Mouse (Mus musculus): Measurements from ENCODE around the gene Saysd1. TPM values are rescaled to one million over a fixed set of nuclear protein-coding genes. Genes with fewer than 3 reads are reported as not detected.

Saysd1 gene
- polyA plus RNA-seq, 1 experiment from 2014 or later = 12.6 TPM

- no peaks in the 10 kb centered on the region for H3K36me3 ChIP-seq (ENCODE audit: control insufficient read depth, insufficient read depth, low read length)
- no peak overlapping the region for H3K9ac ChIP-seq (ENCODE audit: low read depth, low read length)
- no peak overlapping the region for H3K4me2 ChIP-seq (ENCODE audit: low read length)
- H3K9me3 ChIP-seq (replicated peaks; ENCODE audit: control insufficient read depth, low read length, poor library complexity, severe bottlenecking) = no peaks in the 10 kb centered on the region
- WGBS = 94% methylated on average over 4 of the region's 4 CpGs
- no peaks in the 10 kb centered on the region for H3K4me1 ChIP-seq (ENCODE audit: control insufficient read depth, insufficient read depth, low read length)
- no peaks in the 10 kb centered on the region for H3K27me3 ChIP-seq (ENCODE audit: control insufficient read depth, insufficient read depth, low read depth, low read length)
- no peak overlapping the region for H3K4me3 ChIP-seq (ENCODE audit: low read depth, low read length)
- no peak for ATAC-seq
- H3K27ac ChIP-seq (ENCODE audit: low read length) = no peak overlapping the region
Observed at GRCm38 (mm10) chr14:20169251-20169650, 30.9 kb upstream of the Saysd1 start.

DNA sequence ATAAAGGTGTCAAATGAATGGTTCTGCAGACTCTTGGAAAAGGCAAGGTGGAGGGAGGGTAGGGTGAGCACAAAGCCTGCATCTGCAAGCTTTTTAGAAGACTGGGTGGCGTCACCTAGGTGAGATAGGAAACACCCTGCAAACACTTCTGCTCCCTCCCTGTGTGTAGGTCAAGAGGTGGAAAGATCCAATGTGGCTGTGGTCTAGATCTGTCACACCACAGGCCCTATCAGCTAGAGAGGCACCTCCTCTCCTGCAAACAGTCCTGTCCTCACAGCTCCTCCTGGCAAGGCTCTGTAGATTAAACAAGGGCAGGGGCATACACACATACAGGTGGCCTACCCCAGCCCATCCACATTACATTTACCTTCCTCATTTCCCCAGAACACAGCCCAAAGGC is 30.1 kb upstream of the Saysd1 start:
- WGBS = 100% methylated on average over 1 of the region's 1 CpGs
- no peaks in the 10 kb centered on the region for H3K36me3 ChIP-seq (ENCODE audit: control insufficient read depth, insufficient read depth, low read length)
- H3K9ac ChIP-seq (ENCODE audit: low read depth, low read length) = no peak overlapping the region
- no peak overlapping the region for H3K4me3 ChIP-seq (ENCODE audit: low read depth, low read length)
- H3K9me3 ChIP-seq (replicated peaks; ENCODE audit: control insufficient read depth, low read length, poor library complexity, severe bottlenecking) = no peaks in the 10 kb centered on the region
- no peak for ATAC-seq
- no peak overlapping the region for H3K4me2 ChIP-seq (ENCODE audit: low read length)
- H3K27ac ChIP-seq (ENCODE audit: low read length) = no peak overlapping the region
- no peaks in the 10 kb centered on the region for H3K27me3 ChIP-seq (ENCODE audit: control insufficient read depth, insufficient read depth, low read depth, low read length)
- H3K4me1 ChIP-seq (ENCODE audit: control insufficient read depth, insufficient read depth, low read length) = no peaks in the 10 kb centered on the region

GRCm38 (mm10) chr14:20168054-20168453 is 29.7 kb upstream of the Saysd1 start:
- Histone ChIP-seq H3K4me3 (ENCODE audit: low read depth, low read length) (no peak overlapping the region), H3K4me1 (ENCODE audit: control insufficient read depth, insufficient read depth, low read length) (no peaks in the 10 kb centered on the region), H3K9me3 (replicated peaks; ENCODE audit: control insufficient read depth, low read length, poor library complexity, severe bottlenecking) (no peaks in the 10 kb centered on the region), H3K27ac (ENCODE audit: low read length) (no peak overlapping the region), H3K9ac (ENCODE audit: low read depth, low read length) (no peak overlapping the region), H3K36me3 (ENCODE audit: control insufficient read depth, insufficient read depth, low read length) (no peaks in the 10 kb centered on the region), H3K4me2 (ENCODE audit: low read length) (no peak overlapping the region), H3K27me3 (ENCODE audit: control insufficient read depth, insufficient read depth, low read depth, low read length) (no peaks in the 10 kb centered on the region)
- ATAC-seq = no peak
- 92% methylated on average over 2 of the region's 2 CpGs for WGBS

DNA sequence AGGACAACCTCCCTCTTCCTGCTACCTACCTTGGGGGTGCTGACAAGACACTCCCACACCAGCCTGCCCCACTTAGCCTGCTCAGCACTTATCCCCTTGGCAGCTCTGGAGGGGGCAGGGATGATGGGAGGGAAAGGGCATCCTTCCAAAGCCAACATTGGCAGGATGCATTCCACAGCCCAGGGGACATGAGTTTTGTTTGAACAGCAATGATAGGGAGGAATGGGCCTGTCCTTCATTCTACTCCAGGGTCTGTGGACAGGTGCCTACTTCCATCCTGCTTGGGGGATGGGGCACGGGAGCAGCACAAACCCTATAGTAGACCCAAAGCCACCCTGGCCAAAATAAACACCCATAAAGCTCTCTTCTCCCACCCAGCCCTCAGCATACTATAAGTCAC is 27.1 kb upstream of the Saysd1 start:
- ATAC-seq = no peak
- Histone ChIP-seq H3K4me3 (ENCODE audit: low read depth, low read length) (no peak overlapping the region), H3K4me1 (ENCODE audit: control insufficient read depth, insufficient read depth, low read length) (no peaks in the 10 kb centered on the region), H3K27me3 (ENCODE audit: control insufficient read depth, insufficient read depth, low read depth, low read length) (no peaks in the 10 kb centered on the region), H3K9ac (ENCODE audit: low read depth, low read length) (no peak overlapping the region), H3K9me3 (replicated peaks; ENCODE audit: control insufficient read depth, low read length, poor library complexity, severe bottlenecking) (no peaks in the 10 kb centered on the region), H3K4me2 (ENCODE audit: low read length) (no peak overlapping the region), H3K27ac (ENCODE audit: low read length) (no peak overlapping the region), H3K36me3 (ENCODE audit: control insufficient read depth, insufficient read depth, low read length) (no peaks in the 10 kb centered on the region)
- 89% methylated on average over 1 of the region's 1 CpGs for WGBS

DNA sequence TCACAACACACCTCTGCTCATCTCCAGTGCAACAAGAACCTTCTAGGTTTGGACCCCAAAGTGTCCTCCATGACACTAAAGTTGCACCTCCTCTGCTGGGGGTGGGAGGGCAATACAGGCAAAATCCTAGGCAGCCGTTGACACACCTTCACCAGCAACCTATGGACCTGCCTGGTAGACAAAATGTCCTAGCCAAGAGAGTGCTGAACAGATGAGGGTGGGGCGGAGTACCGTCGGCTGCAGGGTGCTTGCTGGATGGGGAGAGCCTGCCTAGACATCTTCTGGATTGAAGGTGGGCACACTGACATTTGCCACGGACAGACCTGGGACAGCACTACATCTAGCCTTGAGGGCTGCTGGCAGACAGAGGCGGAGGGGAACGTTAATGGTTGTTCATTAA is 26.1 kb upstream of the Saysd1 start:
- H3K36me3 ChIP-seq (ENCODE audit: control insufficient read depth, insufficient read depth, low read length) = no peaks in the 10 kb centered on the region
- H3K4me2 ChIP-seq (ENCODE audit: low read length) = no peak overlapping the region
- 93% methylated on average over 7 of the region's 7 CpGs for WGBS
- no peak overlapping the region for H3K9ac ChIP-seq (ENCODE audit: low read depth, low read length)
- no peaks in the 10 kb centered on the region for H3K27me3 ChIP-seq (ENCODE audit: control insufficient read depth, insufficient read depth, low read depth, low read length)
- H3K9me3 ChIP-seq (replicated peaks; ENCODE audit: control insufficient read depth, low read length, poor library complexity, severe bottlenecking) = no peaks in the 10 kb centered on the region
- H3K27ac ChIP-seq (ENCODE audit: low read length) = no peak overlapping the region
- ATAC-seq = no peak
- H3K4me3 ChIP-seq (ENCODE audit: low read depth, low read length) = no peak overlapping the region
- H3K4me1 ChIP-seq (ENCODE audit: control insufficient read depth, insufficient read depth, low read length) = no peaks in the 10 kb centered on the region

DNA sequence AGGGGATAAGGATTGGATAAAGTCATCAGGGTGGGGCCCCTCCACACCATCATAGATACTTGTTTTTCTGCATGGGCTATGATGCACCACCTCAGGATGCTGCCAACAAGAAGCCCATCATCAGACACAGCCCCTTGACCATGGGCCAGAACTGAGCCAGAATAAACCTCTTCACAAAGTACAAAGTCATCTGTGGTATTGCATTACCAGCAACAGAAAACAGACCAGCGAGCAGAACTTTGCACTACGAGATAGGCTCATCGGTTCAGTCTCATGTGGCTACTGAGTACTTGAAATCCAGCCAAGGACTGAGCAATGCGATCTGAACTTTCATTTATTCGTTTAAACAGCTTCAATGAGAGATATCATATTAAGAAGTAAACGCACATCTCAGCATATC is 24.4 kb upstream of the Saysd1 start:
- no peak for ATAC-seq
- Histone ChIP-seq H3K9ac (ENCODE audit: low read depth, low read length) (no peak overlapping the region), H3K4me3 (ENCODE audit: low read depth, low read length) (no peak overlapping the region), H3K4me2 (ENCODE audit: low read length) (no peak overlapping the region), H3K36me3 (ENCODE audit: control insufficient read depth, insufficient read depth, low read length) (no peaks in the 10 kb centered on the region), H3K27me3 (ENCODE audit: control insufficient read depth, insufficient read depth, low read depth, low read length) (no peaks in the 10 kb centered on the region), H3K27ac (ENCODE audit: low read length) (no peak overlapping the region), H3K4me1 (ENCODE audit: control insufficient read depth, insufficient read depth, low read length) (no peaks in the 10 kb centered on the region), H3K9me3 (replicated peaks; ENCODE audit: control insufficient read depth, low read length, poor library complexity, severe bottlenecking) (no peaks in the 10 kb centered on the region)
- WGBS = 88% methylated on average over 6 of the region's 6 CpGs

DNA sequence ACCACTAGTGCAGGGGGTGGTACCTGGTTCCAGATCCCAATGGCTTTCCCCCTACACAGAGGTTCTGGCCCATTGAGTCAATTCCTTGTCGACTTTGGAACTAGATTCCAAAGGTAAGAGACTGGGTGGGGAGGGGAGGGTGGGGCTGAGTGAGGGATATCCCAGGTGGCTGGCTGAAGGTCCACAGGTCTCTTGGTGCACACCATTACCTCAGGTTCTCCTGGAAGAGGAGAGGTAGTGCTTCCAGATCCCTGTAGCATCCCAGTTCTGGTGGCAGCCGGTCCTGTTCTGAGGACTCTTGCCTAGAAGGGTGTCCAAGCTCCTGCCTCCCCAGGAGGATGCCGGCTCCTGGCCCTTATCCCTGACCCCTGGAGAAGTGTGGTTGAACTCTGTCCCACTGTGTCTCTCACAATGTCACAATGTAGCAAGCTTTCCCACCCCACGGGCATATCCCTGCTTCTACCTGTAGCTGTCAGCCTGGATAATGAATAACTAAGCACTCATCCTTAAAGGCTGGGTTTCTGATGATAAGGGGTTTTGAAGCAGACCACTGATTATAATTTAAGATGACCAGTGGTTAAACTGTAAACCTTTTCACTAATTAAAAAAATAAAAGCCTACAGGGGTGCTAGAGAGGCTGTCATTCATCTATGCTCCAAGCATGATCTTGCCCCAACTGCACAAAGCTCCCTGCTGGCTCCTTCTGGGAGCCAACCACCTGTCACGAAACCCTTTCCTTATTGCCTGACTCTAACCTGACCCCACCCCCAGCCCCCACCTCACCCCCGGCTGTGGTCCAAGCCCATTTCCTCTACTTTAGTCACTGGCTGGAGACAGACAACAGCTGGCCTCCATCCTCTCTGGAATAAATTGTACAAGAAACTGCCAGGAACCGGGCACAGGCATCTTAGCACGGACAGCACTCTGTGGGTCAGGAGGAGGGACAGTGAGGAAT is 20.7 kb upstream of the Saysd1 start:
- Histone ChIP-seq H3K9me3 (replicated peaks; ENCODE audit: control insufficient read depth, low read length, poor library complexity, severe bottlenecking) (no peaks in the 10 kb centered on the region), H3K4me1 (ENCODE audit: control insufficient read depth, insufficient read depth, low read length) (no peaks in the 10 kb centered on the region), H3K4me3 (ENCODE audit: low read depth, low read length) (no peak overlapping the region), H3K9ac (ENCODE audit: low read depth, low read length) (no peak overlapping the region), H3K27ac (ENCODE audit: low read length) (no peak overlapping the region), H3K36me3 (ENCODE audit: control insufficient read depth, insufficient read depth, low read length) (no peaks in the 10 kb centered on the region), H3K4me2 (ENCODE audit: low read length) (no peak overlapping the region), H3K27me3 (ENCODE audit: control insufficient read depth, insufficient read depth, low read depth, low read length) (no peaks in the 10 kb centered on the region)
- no peak for ATAC-seq
- 71% methylated on average over 8 of the region's 8 CpGs for WGBS

DNA sequence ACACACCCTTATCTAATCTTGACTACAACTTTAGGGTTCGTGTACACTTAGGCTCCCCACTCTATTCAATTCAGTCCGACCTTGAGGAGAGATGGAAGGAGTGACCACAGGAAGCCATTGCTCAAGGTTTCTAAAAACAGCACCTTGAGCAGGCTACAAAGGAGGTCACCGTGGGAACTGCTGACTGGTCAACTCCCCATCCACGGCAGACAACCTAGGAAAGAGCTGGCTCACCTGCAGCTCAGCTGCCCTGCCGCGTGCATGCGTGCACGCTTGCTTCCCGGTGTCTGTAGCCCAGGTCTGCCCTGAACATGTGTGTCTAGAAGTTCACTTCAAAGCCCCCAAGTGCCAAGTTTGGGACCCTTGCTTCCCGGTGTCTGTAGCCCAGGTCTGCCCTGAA is 19.3 kb upstream of the Saysd1 start:
- 91% methylated on average over 10 of the region's 10 CpGs for WGBS

DNA sequence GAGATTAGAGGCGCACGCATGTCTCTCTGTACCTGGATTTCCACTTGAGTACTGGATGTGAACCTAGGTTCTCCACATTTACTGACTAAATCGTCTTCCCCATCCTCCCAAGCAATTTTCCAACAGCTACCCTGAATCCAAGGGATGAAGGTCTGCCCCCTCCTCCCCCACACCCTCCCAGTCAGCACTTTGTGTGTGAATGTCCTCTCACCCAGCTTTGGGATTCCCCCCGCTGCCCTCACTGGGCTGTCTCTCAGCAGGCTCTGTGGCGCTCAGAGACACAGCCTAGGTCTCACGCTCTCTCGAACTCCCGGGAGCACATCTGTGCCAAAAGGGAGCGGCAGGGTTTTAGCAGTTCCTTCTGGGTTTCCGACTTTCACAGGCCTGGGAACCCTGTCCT is 17.4 kb upstream of the Saysd1 start:
- H3K9me3 ChIP-seq (replicated peaks; ENCODE audit: control insufficient read depth, low read length, poor library complexity, severe bottlenecking) = no peaks in the 10 kb centered on the region
- no peak overlapping the region for H3K27ac ChIP-seq (ENCODE audit: low read length)
- H3K9ac ChIP-seq (ENCODE audit: low read depth, low read length) = no peak overlapping the region
- no peaks in the 10 kb centered on the region for H3K36me3 ChIP-seq (ENCODE audit: control insufficient read depth, insufficient read depth, low read length)
- H3K4me2 ChIP-seq (ENCODE audit: low read length) = no peak overlapping the region
- no peak overlapping the region for H3K4me3 ChIP-seq (ENCODE audit: low read depth, low read length)
- no peaks in the 10 kb centered on the region for H3K27me3 ChIP-seq (ENCODE audit: control insufficient read depth, insufficient read depth, low read depth, low read length)
- no peaks in the 10 kb centered on the region for H3K4me1 ChIP-seq (ENCODE audit: control insufficient read depth, insufficient read depth, low read length)
- ATAC-seq = no peak
- WGBS = 51% methylated on average over 10 of the region's 10 CpGs

More for the DNA sequence above, 19.3 kb upstream of the Saysd1 start:
- Histone ChIP-seq H3K27me3 (ENCODE audit: control insufficient read depth, insufficient read depth, low read depth, low read length) (no peaks in the 10 kb centered on the region), H3K36me3 (ENCODE audit: control insufficient read depth, insufficient read depth, low read length) (no peaks in the 10 kb centered on the region), H3K9ac (ENCODE audit: low read depth, low read length) (no peak overlapping the region), H3K4me2 (ENCODE audit: low read length) (no peak overlapping the region), H3K4me3 (ENCODE audit: low read depth, low read length) (no peak overlapping the region), H3K9me3 (replicated peaks; ENCODE audit: control insufficient read depth, low read length, poor library complexity, severe bottlenecking) (no peaks in the 10 kb centered on the region), H3K27ac (ENCODE audit: low read length) (no peak overlapping the region), H3K4me1 (ENCODE audit: control insufficient read depth, insufficient read depth, low read length) (no peaks in the 10 kb centered on the region)
- ATAC-seq = no peak
